Mouse (Mus musculus) liver, embryonic 14.5 days (tissue): ENCODE measurements around the gene Zfp26. TPM values are rescaled to one million over a fixed set of nuclear protein-coding genes. Genes with fewer than 3 reads are reported as not detected.

Source experiments
- ATAC-seq: fragments of 200-750 bp; cut with Nextera tagmentation; 2 replicates; pipeline ENCODE4 v1.8.0; 2017; ENCODE audit warnings: moderate number of reproducible peaks, mild to moderate bottlenecking, moderate library complexity; ENCODE audit not compliant: insufficient read depth
- DNase-seq, 3 experiments: peaks; one replicate each; pipeline ENCODE4 v3.0.0-alpha.2; 2012 to 2013; ENCODE audit warnings: low read depth in 3 of 3, low spot score in 3 of 3
- H3K27ac ChIP-seq: fragments of 300-500 bp; sonication (generic); 2 replicates; pipeline ENCODE4 v1.5.1; 2014; ENCODE audit warnings: moderate library complexity, mild to moderate bottlenecking, control low read depth, inconsistent platforms
- H3K27me3 ChIP-seq: fragments of 300-500 bp; sonication (generic); 2 replicates; pipeline ENCODE4 v1.6.1; 2014; ENCODE audit warnings: mild to moderate bottlenecking, low read length, moderate library complexity; ENCODE audit not compliant: control insufficient read depth, insufficient read depth
- H3K36me3 ChIP-seq: fragments of 300-500 bp; sonication (generic); replicated peaks from 2 replicates; pipeline ENCODE4 v1.6.1; 2014; ENCODE audit warnings: low read depth; ENCODE audit not compliant: control insufficient read depth, insufficient read depth
- H3K4me1 ChIP-seq, 2 experiments: fragments of 200-500 bp in 1 of 2; fragments of 300-500 bp in 1 of 2; sonication (generic) in 1 of 2; replicated peaks; 2 replicates each; pipeline ENCODE4 v1.6.1; 2012 to 2014; ENCODE audit warnings: antibody characterized with exemption in 1 of 2, inconsistent platforms in 1 of 2, low read length in 1 of 2; ENCODE audit not compliant: control insufficient read depth in 2 of 2, insufficient read depth in 2 of 2
- H3K4me2 ChIP-seq: fragments of 300-500 bp; sonication (generic); 2 replicates; pipeline ENCODE4 v1.6.1; 2014; ENCODE audit warnings: low read depth, mild to moderate bottlenecking, control low read depth, moderate library complexity
- H3K4me3 ChIP-seq, 2 experiments: fragments of 200-500 bp in 1 of 2; fragments of 300-500 bp in 1 of 2; sonication (generic) in 1 of 2; 2 replicates each; pipeline ENCODE4 v1.5.1; 2012 to 2014; ENCODE audit warnings: low read depth in 2 of 2, low read length in 2 of 2, mild to moderate bottlenecking in 2 of 2, control low read depth in 1 of 2, inconsistent platforms in 1 of 2, moderate library complexity in 1 of 2; ENCODE audit not compliant: insufficient read depth in 1 of 2
- H3K9ac ChIP-seq: fragments of 300-500 bp; sonication (generic); replicated peaks from 2 replicates; pipeline ENCODE4 v1.6.1; 2014; ENCODE audit warnings: mild to moderate bottlenecking, control low read depth, moderate library complexity
- H3K9me3 ChIP-seq: fragments of 300-500 bp; sonication (generic); 2 replicates; pipeline ENCODE4 v1.6.1; 2016; ENCODE audit warnings: low read length, mixed read lengths; ENCODE audit not compliant: control insufficient read depth
- CTCF ChIP-seq: IDR thresholded peaks from 2 replicates; pipeline ENCODE4 v1.5.1; 2016; ENCODE audit warnings: antibody characterized with exemption, low read depth, control low read depth
- EP300 ChIP-seq: IDR thresholded peaks from 2 replicates; pipeline ENCODE4 v1.6.1; 2016; ENCODE audit warnings: antibody characterized with exemption, low read depth
- WGBS: fragments of 180-500 bp; shearing (Covaris S2); extraction: QIAGEN DNeasy Blood & Tissue Kit; methylation state at CpG from one replicate; pipeline ENCODE4 v1.1.7; 2014; ENCODE audit not compliant: insufficient replicate concordance; 5-methylcytosine and 5-hydroxymethylcytosine counted together
- polyA plus RNA-seq, 2 experiments: library from polyadenylated mRNA; depleted of rRNA in 1 of 2; stranded (reverse) in 1 of 2; unstranded in 1 of 2; fragments of >200 nt; fragmentation: Nextera tagmentation in 1 of 2; extraction: Ambion mirVana in 1 of 2; gene quantifications; 2 replicates each; pipeline versions ENCODE4 v1.2.1 to v1.2.3; 2012 to 2014

Gene Zfp26
- polyA plus RNA-seq, 2 experiments: 1.8 to 3.4 TPM

- no peak for TF ChIP-seq EP300
- TF ChIP-seq CTCF: no peak
- no peak overlapping the region for H3K4me2 ChIP-seq
- no peaks in the 10 kb centered on the region for H3K9me3 ChIP-seq
- H3K27me3 ChIP-seq: no peaks in the 10 kb centered on the region
- H3K36me3 ChIP-seq: no peaks in the 10 kb centered on the region
- DNase-seq: no peak
- no peak overlapping the region for H3K9ac ChIP-seq
- WGBS: 26% methylated on average over 1 of the region's 1 CpGs
- no peak overlapping the region for H3K27ac ChIP-seq
- H3K4me3 ChIP-seq: no peak overlapping the region
- H3K4me1 ChIP-seq: no peaks in the 10 kb centered on the region
- no peak for ATAC-seq
These were observed 48.5 kb downstream of the Zfp26 start for GRCm38 (mm10) chr9:20411460-20411859.

- no peak overlapping the region for H3K27ac ChIP-seq
These were observed 50.6 kb downstream of the Zfp26 start for GRCm38 (mm10) chr9:20409319-20409718.

GRCm38 (mm10) chr9:20385343-20385703 is 74.6 kb downstream of the Zfp26 start:
- no peak overlapping the region for H3K27ac ChIP-seq
- 11% methylated on average over 16 of the region's 16 CpGs for WGBS
- peak; percentile 69 for ATAC-seq
- H3K36me3 ChIP-seq: no peaks in the 10 kb centered on the region
- H3K9me3 ChIP-seq: no peaks in the 10 kb centered on the region
- H3K4me2 ChIP-seq: peak overlapping the region; percentile 66
- H3K27me3 ChIP-seq: no peaks in the 10 kb centered on the region
- DNase-seq: no peak
- peak overlapping the region; percentile 67 for H3K9ac ChIP-seq
- H3K4me1 ChIP-seq: peaks cover 0 to 6% of the 10 kb centered on the region in 2 experiments; a peak in 3 of 4 replicates
- peak overlapping the region; percentile 58 to 98 for H3K4me3 ChIP-seq
- TF ChIP-seq EP300 (no peak), CTCF (0 out of 2 replicates have a peak, but pooled peaks have one; percentile 25)

More at GRCm38 (mm10) chr9:20409319-20409718, 50.6 kb downstream of the Zfp26 start:
- no peak overlapping the region for H3K4me3 ChIP-seq
- H3K4me1 ChIP-seq: no peaks in the 10 kb centered on the region
- 61% methylated on average over 2 of the region's 2 CpGs for WGBS
- no peaks in the 10 kb centered on the region for H3K36me3 ChIP-seq
- no peak overlapping the region for H3K9ac ChIP-seq
- no peak overlapping the region for H3K4me2 ChIP-seq
- H3K27me3 ChIP-seq: no peaks in the 10 kb centered on the region
- no peak for TF ChIP-seq EP300
- TF ChIP-seq CTCF: no peak
- DNase-seq (no peak), ATAC-seq (no peak)
- H3K9me3 ChIP-seq: no peaks in the 10 kb centered on the region

GRCm38 (mm10) chr9:20384532-20385342 is 75.2 kb downstream of the Zfp26 start, which contains the start of gene Zfp560:
TSS of gene Zfp560 (minus strand) at chr9:20385177.
- Histone ChIP-seq H3K36me3 (no peaks in the 10 kb centered on the region), H3K4me3 (peak within 1 kb of the TSS; percentile 58 to 98), H3K27ac (no peak within 1 kb of the TSS), H3K4me2 (peak within 1 kb of the TSS; percentile 66), H3K4me1 (peaks cover 0 to 6% of the 10 kb centered on the region in 2 experiments; a peak in 3 of 4 replicates), H3K27me3 (no peaks in the 10 kb centered on the region), H3K9me3 (no peaks in the 10 kb centered on the region), H3K9ac (peak within 1 kb of the TSS; percentile 67)
- WGBS: 3% methylated on average over 40 of the region's 40 CpGs
- TF ChIP-seq CTCF (peak; percentile 79), EP300 (0 out of 2 replicates have a peak, but pooled peaks have one; percentile 20)
- ATAC-seq: peak; percentile 99
- peak; percentile 78 to 83 (median 81) for DNase-seq

- Histone ChIP-seq H3K27ac (no peak overlapping the region), H3K4me3 (no peak overlapping the region), H3K4me2 (peak overlapping the region; percentile 66; the same call in 1 of the 2 replicates), H3K9me3 (no peaks in the 10 kb centered on the region), H3K9ac (no peak overlapping the region), H3K4me1 (peaks cover 0 to 6% of the 10 kb centered on the region in 2 experiments; a peak in 3 of 4 replicates), H3K36me3 (no peaks in the 10 kb centered on the region), H3K27me3 (no peaks in the 10 kb centered on the region)
- ATAC-seq: no peak
- WGBS: 71% methylated on average over 7 of the region's 7 CpGs
- TF ChIP-seq EP300 (no peak), CTCF (no peak)
- no peak for DNase-seq
These were observed 76.3 kb downstream of the Zfp26 start for GRCm38 (mm10) chr9:20383659-20384058.

Other genes starting within 250 kb of the Zfp26 start
- gene Olfr871, start 248.0 kb downstream of the Zfp26 start, polyA plus RNA-seq (2012; rRNA removed): not detected in 2 replicates
- gene Olfr871, start 248.0 kb downstream of the Zfp26 start, polyA plus RNA-seq (2014; fragmentation: Nextera tagmentation; extraction: Ambion mirVana): not detected in 2 replicates
- gene Olfr872, start 223.0 kb downstream of the Zfp26 start, polyA plus RNA-seq (2012; rRNA removed): not detected in 2 replicates
- not detected in 2 replicates for gene Olfr872, start 223.0 kb downstream of the Zfp26 start, polyA plus RNA-seq (2014; fragmentation: Nextera tagmentation; extraction: Ambion mirVana)
- gene Olfr39, start 177.8 kb downstream of the Zfp26 start, polyA plus RNA-seq (2012; rRNA removed): not detected in 2 replicates
- gene Olfr39, start 177.8 kb downstream of the Zfp26 start, polyA plus RNA-seq (2014; fragmentation: Nextera tagmentation; extraction: Ambion mirVana): not detected in 2 replicates
- not detected in 2 replicates for gene Olfr873, start 161.6 kb downstream of the Zfp26 start, polyA plus RNA-seq (2012; rRNA removed)
- not detected in 2 replicates for gene Olfr873, start 161.6 kb downstream of the Zfp26 start, polyA plus RNA-seq (2014; fragmentation: Nextera tagmentation; extraction: Ambion mirVana)
- gene Olfr18, start 124.1 kb downstream of the Zfp26 start, polyA plus RNA-seq (2012; rRNA removed): not detected in 2 replicates
- gene Olfr18, start 124.1 kb downstream of the Zfp26 start, polyA plus RNA-seq (2014; fragmentation: Nextera tagmentation; extraction: Ambion mirVana): not detected in 2 replicates
- 2.5 and 4.1 TPM in 2 replicates for gene Zfp560, start 75.0 kb downstream of the Zfp26 start, polyA plus RNA-seq (2012; rRNA removed)
- gene Zfp560, start 75.0 kb downstream of the Zfp26 start, polyA plus RNA-seq (2014; fragmentation: Nextera tagmentation; extraction: Ambion mirVana): 11.9 and 14.1 TPM in 2 replicates
- gene Zfp426, start 32.6 kb upstream of the Zfp26 start, polyA plus RNA-seq (2012; rRNA removed): 2.4 and 3.4 TPM in 2 replicates
- 7.2 and 7.3 TPM in 2 replicates for gene Zfp426, start 32.6 kb upstream of the Zfp26 start, polyA plus RNA-seq (2014; fragmentation: Nextera tagmentation; extraction: Ambion mirVana)
- 3.6 and 5.0 TPM in 2 replicates for gene Zfp266, start 61.3 kb upstream of the Zfp26 start, polyA plus RNA-seq (2012; rRNA removed)
- 8.7 and 10.8 TPM in 2 replicates for gene Zfp266, start 61.3 kb upstream of the Zfp26 start, polyA plus RNA-seq (2014; fragmentation: Nextera tagmentation; extraction: Ambion mirVana)
- gene Zfp846, start 121.1 kb upstream of the Zfp26 start, polyA plus RNA-seq (2012; rRNA removed): 1.0 and 1.6 TPM in 2 replicates
- gene Zfp846, start 121.1 kb upstream of the Zfp26 start, polyA plus RNA-seq (2014; fragmentation: Nextera tagmentation; extraction: Ambion mirVana): 1.9 and 2.3 TPM in 2 replicates
- 203 and 296 TPM in 2 replicates for gene Ubl5, start 182.7 kb upstream of the Zfp26 start, polyA plus RNA-seq (2012; rRNA removed)
- 264 and 272 TPM in 2 replicates for gene Ubl5, start 182.7 kb upstream of the Zfp26 start, polyA plus RNA-seq (2014; fragmentation: Nextera tagmentation; extraction: Ambion mirVana)
- gene Fbxl12, start 184.6 kb upstream of the Zfp26 start, polyA plus RNA-seq (2012; rRNA removed): 7.0 TPM in 2 replicates
- gene Fbxl12, start 184.6 kb upstream of the Zfp26 start, polyA plus RNA-seq (2014; fragmentation: Nextera tagmentation; extraction: Ambion mirVana): 2.3 and 2.6 TPM in 2 replicates
- gene Pin1, start 191.9 kb upstream of the Zfp26 start, polyA plus RNA-seq (2012; rRNA removed): 8.0 and 12.5 TPM in 2 replicates
- gene Pin1, start 191.9 kb upstream of the Zfp26 start, polyA plus RNA-seq (2014; fragmentation: Nextera tagmentation; extraction: Ambion mirVana): 26.5 and 27.1 TPM in 2 replicates